Comparison of ENCODE assay signal across 16 mouse cellular contexts in genomic region chr6:30638674-30639268, GRCm38 (mm10). TPM values are rescaled to one million over a fixed set of nuclear protein-coding genes. Genes with fewer than 3 reads are reported as not detected.
DNase-seq lines count a peak whose midpoint lies in the region; ATAC-seq and TF ChIP-seq lines count a peak whose summit lies in the region.
"Had no signal": no experiment of that assay in that cellular context is flagged by ENCODE, and none has a peak within 500 bp of the region (broad histone marks: within the 10 kb centered on the region; RNA-seq: fewer than 3 reads in every experiment).

Gene Cpa1, plus strand, starts transcription at chr6:30639218.

- no peak for TF ChIP-seq CTCF in intestine, postnatal 0 days (IDR thresholded peaks at IDR 0.05; ENCODE audit: low read depth)
- TF ChIP-seq CTCF in stomach, postnatal 0 days (IDR thresholded peaks at IDR 0.05; ENCODE audit: low read depth): no peak

- no peaks in the 10 kb centered on the region for H3K27me3 ChIP-seq in intestine, embryonic 14.5 days (replicated peaks; ENCODE audit: control insufficient read depth, insufficient read depth, low read length)
- H3K27me3 ChIP-seq in intestine, postnatal 0 days (replicated peaks; ENCODE audit: control insufficient read depth, insufficient read depth, low read length): no peaks in the 10 kb centered on the region
- no peaks in the 10 kb centered on the region for H3K27me3 ChIP-seq in stomach, embryonic 15.5 days (replicated peaks)
- H3K27me3 ChIP-seq in stomach, postnatal 0 days (ENCODE audit: control insufficient read depth, insufficient read depth, low read length): no peaks in the 10 kb centered on the region
- no peaks in the 10 kb centered on the region for H3K27me3 ChIP-seq in limb, embryonic 15.5 days
- H3K27me3 ChIP-seq: embryonic facial prominence, embryonic 15.5 days; neural tube, embryonic 13.5 days had no signal

- DNase-seq in intestine, embryonic 14.5 days (ENCODE audit: low spot score): no peak
- DNase-seq in stomach, postnatal 0 days (ENCODE audit: low spot score): no peak
- DNase-seq in right cerebral cortex, postnatal 4 days: no peak
- DNase-seq in left cerebral cortex, postnatal 10 days (ENCODE audit: extremely low spot score in 1 of 2, low spot score in 2 of 2): no peak
- DNase-seq in cerebellum, postnatal 36 days: no peak
- DNase-seq: cerebellum, adult 11 months; gastrocnemius, postnatal 25 days; layer of hippocampus, postnatal 36 days had no signal

- no peak within 1 kb of the TSS for H3K9ac ChIP-seq in intestine, embryonic 14.5 days (ENCODE audit: low read length)
- H3K9ac ChIP-seq in intestine, postnatal 0 days (ENCODE audit: low read depth, low read length): no peak within 1 kb of the TSS
- no peak within 1 kb of the TSS for H3K9ac ChIP-seq in stomach, embryonic 15.5 days
- H3K9ac ChIP-seq in stomach, postnatal 0 days (ENCODE audit: low read length): no peak within 1 kb of the TSS
- no peak within 1 kb of the TSS for H3K9ac ChIP-seq in limb, embryonic 15.5 days
- H3K9ac ChIP-seq: embryonic facial prominence, embryonic 15.5 days; neural tube, embryonic 13.5 days had no signal

- no peak for ATAC-seq in intestine, embryonic 14.5 days (replicated peaks; ENCODE audit: low FRiP score, low TSS enrichment, low read depth)
- no peak for ATAC-seq in intestine, postnatal 0 days
- no peak for ATAC-seq in stomach, embryonic 15.5 days (ENCODE audit: insufficient read depth, low FRiP score, low read depth)
- no peak for ATAC-seq in stomach, postnatal 0 days (ENCODE audit: low FRiP score, low TSS enrichment)
- no peak for ATAC-seq in limb, embryonic 15.5 days (ENCODE audit: insufficient number of reproducible peaks, low FRiP score, low TSS enrichment, low read depth)
- ATAC-seq: forebrain, embryonic 16.5 days; midbrain, embryonic 16.5 days had no signal

- H3K27ac ChIP-seq in intestine, embryonic 14.5 days (ENCODE audit: low read depth): no peak within 1 kb of the TSS
- no peak within 1 kb of the TSS for H3K27ac ChIP-seq in intestine, postnatal 0 days (ENCODE audit: low read depth, low read length)
- peak within 1 kb of the TSS; percentile 57 for H3K27ac ChIP-seq in stomach, embryonic 15.5 days
- H3K27ac ChIP-seq in stomach, postnatal 0 days (replicated peaks): no peak within 1 kb of the TSS
- peak within 1 kb of the TSS; percentile 11; the same call in 1 of the 2 replicates for H3K27ac ChIP-seq in limb, embryonic 15.5 days

- WGBS in intestine, embryonic 14.5 days: 69% methylated on average over 5 of the region's 5 CpGs
- 53% methylated on average over 5 of the region's 5 CpGs for WGBS in intestine, postnatal 0 days
- 65% methylated on average over 5 of the region's 5 CpGs for WGBS in stomach, embryonic 15.5 days
- 71% methylated on average over 5 of the region's 5 CpGs for WGBS in stomach, postnatal 0 days
- 84% methylated on average over 5 of the region's 5 CpGs for WGBS in limb, embryonic 15.5 days

- no peaks in the 10 kb centered on the region for H3K9me3 ChIP-seq in intestine, embryonic 14.5 days (ENCODE audit: control insufficient read depth, low read length)
- no peaks in the 10 kb centered on the region for H3K9me3 ChIP-seq in intestine, postnatal 0 days (ENCODE audit: control insufficient read depth)
- no peaks in the 10 kb centered on the region for H3K9me3 ChIP-seq in stomach, embryonic 15.5 days
- H3K9me3 ChIP-seq in stomach, postnatal 0 days (ENCODE audit: control insufficient read depth, low read length): no peaks in the 10 kb centered on the region
- H3K9me3 ChIP-seq in limb, embryonic 15.5 days: no peaks in the 10 kb centered on the region
- H3K9me3 ChIP-seq: embryonic facial prominence, embryonic 15.5 days; neural tube, embryonic 13.5 days had no signal

- no peak within 1 kb of the TSS for H3K4me2 ChIP-seq in intestine, embryonic 14.5 days (ENCODE audit: low read length)
- H3K4me2 ChIP-seq in intestine, postnatal 0 days (replicated peaks; ENCODE audit: low read depth): no peak within 1 kb of the TSS
- H3K4me2 ChIP-seq in stomach, embryonic 15.5 days: no peak within 1 kb of the TSS
- H3K4me2 ChIP-seq in stomach, postnatal 0 days (replicated peaks; ENCODE audit: low read depth): no peak within 1 kb of the TSS
- no peak within 1 kb of the TSS for H3K4me2 ChIP-seq in limb, embryonic 15.5 days
- H3K4me2 ChIP-seq: embryonic facial prominence, embryonic 15.5 days; neural tube, embryonic 13.5 days had no signal

- TF ChIP-seq EP300 in stomach, postnatal 0 days (optimal IDR thresholded peaks at IDR 0.05): no peak

- H3K36me3 ChIP-seq in intestine, embryonic 14.5 days (ENCODE audit: control insufficient read depth, insufficient read depth, low read length): no peaks in the 10 kb centered on the region
- H3K36me3 ChIP-seq in intestine, postnatal 0 days (ENCODE audit: control insufficient read depth, insufficient read depth): no peaks in the 10 kb centered on the region
- no peaks in the 10 kb centered on the region for H3K36me3 ChIP-seq in stomach, embryonic 15.5 days
- no peaks in the 10 kb centered on the region for H3K36me3 ChIP-seq in stomach, postnatal 0 days (ENCODE audit: control insufficient read depth, insufficient read depth, low read length)
- no peaks in the 10 kb centered on the region for H3K36me3 ChIP-seq in limb, embryonic 15.5 days
- H3K36me3 ChIP-seq: embryonic facial prominence, embryonic 15.5 days; neural tube, embryonic 13.5 days had no signal

- intact Hi-C loops in left cerebral cortex, postnatal 10 days (cut with DNase I): no loop called here

- H3K4me3 ChIP-seq in intestine, embryonic 14.5 days (ENCODE audit: low read depth, low read length): no peak within 1 kb of the TSS
- H3K4me3 ChIP-seq in intestine, postnatal 0 days (ENCODE audit: low read depth, low read length): no peak within 1 kb of the TSS
- H3K4me3 ChIP-seq in stomach, embryonic 15.5 days (replicated peaks): peak within 1 kb of the TSS; percentile 6; the same call in 1 of the 2 replicates
- H3K4me3 ChIP-seq in stomach, postnatal 0 days (ENCODE audit: low read depth, low read length): no peak within 1 kb of the TSS
- no peak within 1 kb of the TSS for H3K4me3 ChIP-seq in limb, embryonic 15.5 days
- H3K4me3 ChIP-seq: embryonic facial prominence, embryonic 15.5 days; neural tube, embryonic 13.5 days had no signal

- H3K4me1 ChIP-seq in intestine, embryonic 14.5 days (replicated peaks; ENCODE audit: control insufficient read depth, insufficient read depth, low read length): peaks cover 20% of the 10 kb centered on the region
- H3K4me1 ChIP-seq in intestine, postnatal 0 days (replicated peaks; ENCODE audit: control insufficient read depth, insufficient read depth, low read length): 0 out of 2 replicates have a peak, but pooled peaks cover 5% of the 10 kb centered on the region
- peaks cover 15% of the 10 kb centered on the region for H3K4me1 ChIP-seq in stomach, embryonic 15.5 days
- H3K4me1 ChIP-seq in stomach, postnatal 0 days (replicated peaks; ENCODE audit: control insufficient read depth, insufficient read depth): no peaks in the 10 kb centered on the region
- peaks cover 37% of the 10 kb centered on the region for H3K4me1 ChIP-seq in limb, embryonic 15.5 days

RNA-seq across cellular contexts. Expression of gene Cpa1, which starts in this region (rescaled TPM):
- 2.6 and 167 TPM in 2 replicates for polyA plus RNA-seq in intestine, embryonic 14.5 days (2014; fragmentation: Nextera tagmentation; extraction: Ambion mirVana)
- 3.5 and 4.1 TPM in 2 replicates for polyA plus RNA-seq in intestine, postnatal 0 days (2015; fragmentation: Nextera tagmentation; extraction: Ambion mirVana)
- polyA plus RNA-seq in stomach, embryonic 15.5 days (2015; fragmentation: Nextera tagmentation; extraction: Ambion mirVana): 732 and 1,077 TPM in 2 replicates
- 1.3 and 1.5 TPM in 2 replicates for polyA plus RNA-seq in stomach, postnatal 0 days (2015; fragmentation: Nextera tagmentation; extraction: Ambion mirVana)
- polyA plus RNA-seq in limb, embryonic 15.5 days (2015; fragmentation: Nextera tagmentation; extraction: Ambion mirVana): 1.7 and 1.9 TPM in 2 replicates
- not detected for total RNA-seq in left cerebral cortex, postnatal 10 days (2021)
- total RNA-seq: gastrocnemius, postnatal 25 days; layer of hippocampus, postnatal 36 days had no signal
- polyA plus RNA-seq: cortical plate, adult 2 months had no signal

Comparison
In these comparisons a context has a peak if more than half of its experiments do, and no peak if none do; other contexts are left out.
1. H3K27ac ChIP-seq: peak in stomach, embryonic 15.5 days (single experiment) and limb, embryonic 15.5 days (single experiment); none in intestine, embryonic 14.5 days (single experiment), intestine, postnatal 0 days (single experiment) and stomach, postnatal 0 days (single experiment).